Comparison of ENCODE assay signal across 22 mouse cellular contexts in genomic region chr4:136967511-136967910, GRCm38 (mm10). TPM values are rescaled to one million over a fixed set of nuclear protein-coding genes. Genes with fewer than 3 reads are reported as not detected.
A peak's percentile ranks its signal among the peaks of the same experiment; 100 is the strongest.
DNase-seq lines count a peak whose midpoint lies in the region; ATAC-seq and TF ChIP-seq lines count a peak whose summit lies in the region.
"Had no signal": no experiment of that assay in that cellular context is flagged by ENCODE, and none has a peak within 500 bp of the region (broad histone marks: within the 10 kb centered on the region; RNA-seq: fewer than 3 reads in every experiment).

No protein-coding gene starts in this region.

- H3K9ac ChIP-seq in hindbrain, embryonic 12.5 days: 0 out of 2 replicates have a peak overlapping the region, but pooled peaks have one; percentile 13
- no peak overlapping the region for H3K9ac ChIP-seq in hindbrain, postnatal 0 days (replicated peaks; ENCODE audit: low read length)
- H3K9ac ChIP-seq in forebrain, embryonic 15.5 days (replicated peaks): no peak overlapping the region
- H3K9ac ChIP-seq in midbrain, embryonic 13.5 days (replicated peaks): no peak overlapping the region
- H3K9ac ChIP-seq: limb, embryonic 15.5 days; neural tube, embryonic 15.5 days had no signal

- peaks cover 67% of the 10 kb centered on the region for H3K4me1 ChIP-seq in hindbrain, embryonic 12.5 days
- peaks cover 14% of the 10 kb centered on the region for H3K4me1 ChIP-seq in hindbrain, postnatal 0 days (ENCODE audit: insufficient read depth, low read length)
- H3K4me1 ChIP-seq in forebrain, embryonic 15.5 days: peaks cover 32% of the 10 kb centered on the region
- peaks cover 88% of the 10 kb centered on the region for H3K4me1 ChIP-seq in midbrain, embryonic 13.5 days (replicated peaks)

- no peak overlapping the region for H3K4me2 ChIP-seq in hindbrain, embryonic 12.5 days (replicated peaks)
- H3K4me2 ChIP-seq in hindbrain, postnatal 0 days (ENCODE audit: low read depth, low read length): no peak overlapping the region
- H3K4me2 ChIP-seq in forebrain, embryonic 15.5 days (replicated peaks): peak overlapping the region; percentile 22
- H3K4me2 ChIP-seq in midbrain, embryonic 13.5 days (replicated peaks): peak overlapping the region; percentile 15; the same call in 1 of the 2 replicates
- H3K4me2 ChIP-seq: limb, embryonic 15.5 days; neural tube, embryonic 15.5 days had no signal

- no peak overlapping the region for H3K4me3 ChIP-seq in hindbrain, embryonic 12.5 days
- no peak overlapping the region for H3K4me3 ChIP-seq in hindbrain, postnatal 0 days (ENCODE audit: low read length)
- no peak overlapping the region for H3K4me3 ChIP-seq in forebrain, embryonic 15.5 days
- no peak overlapping the region for H3K4me3 ChIP-seq in midbrain, embryonic 13.5 days (replicated peaks)
- H3K4me3 ChIP-seq: limb, embryonic 15.5 days; megakaryocyte, embryonic 14.5 days; myocyte; neural tube, embryonic 15.5 days had no signal

- DNase-seq in hindbrain, postnatal 0 days (ENCODE audit: low spot score): no peak
- peak; percentile 80 for DNase-seq in brain, embryonic 14.5 days (ENCODE audit: low read depth)
- DNase-seq in lung, postnatal 14 days: no peak
- no peak for DNase-seq in ovary, postnatal 10 days (ENCODE audit: low spot score)
- DNase-seq: adrenal gland, postnatal 10 days; cerebellum, adult 11 months; cerebellum, postnatal 10 days; embryo, embryonic 11 days; lung, postnatal 10 days; thymus, postnatal 36 days had no signal

- no peak for TF ChIP-seq CTCF in hindbrain, postnatal 0 days (IDR thresholded peaks at IDR 0.05; ENCODE audit: low read depth)
- TF ChIP-seq CTCF in brain, embryonic 14.5 days (IDR thresholded peaks at IDR 0.05; ENCODE audit: borderline replicate concordance, extremely low read depth, insufficient read depth, insufficient read length): no peak

- no peak for ATAC-seq in hindbrain, embryonic 12.5 days (ENCODE audit: low FRiP score)
- no peak for ATAC-seq in hindbrain, postnatal 0 days
- ATAC-seq in forebrain, embryonic 15.5 days (replicated peaks): peak; percentile 61; the same call in 1 of the 2 replicates
- ATAC-seq in midbrain, embryonic 13.5 days: no peak
- ATAC-seq: activated CD4-positive, CD25-positive, alpha-beta regulatory T cell, adult 4 months; intestine, postnatal 0 days had no signal

- no peaks in the 10 kb centered on the region for H3K9me3 ChIP-seq in hindbrain, embryonic 12.5 days (replicated peaks)
- no peaks in the 10 kb centered on the region for H3K9me3 ChIP-seq in hindbrain, postnatal 0 days (ENCODE audit: low read length)
- H3K9me3 ChIP-seq in forebrain, embryonic 15.5 days: no peaks in the 10 kb centered on the region
- no peaks in the 10 kb centered on the region for H3K9me3 ChIP-seq in midbrain, embryonic 13.5 days
- H3K9me3 ChIP-seq: G1E; limb, embryonic 15.5 days; megakaryocyte, embryonic 14.5 days; neural tube, embryonic 15.5 days had no signal

- H3K27me3 ChIP-seq in hindbrain, embryonic 12.5 days: peaks cover 82% of the 10 kb centered on the region
- 0 out of 2 replicates have a peak, but pooled peaks cover 3% of the 10 kb centered on the region for H3K27me3 ChIP-seq in hindbrain, postnatal 0 days (ENCODE audit: insufficient read depth, low read length)
- peaks cover 14% of the 10 kb centered on the region; the same call in 1 of the 2 replicates for H3K27me3 ChIP-seq in forebrain, embryonic 15.5 days
- H3K27me3 ChIP-seq in midbrain, embryonic 13.5 days: peaks cover 83% of the 10 kb centered on the region

- no peaks in the 10 kb centered on the region for H3K36me3 ChIP-seq in hindbrain, embryonic 12.5 days
- H3K36me3 ChIP-seq in hindbrain, postnatal 0 days (ENCODE audit: insufficient read depth, low read length): no peaks in the 10 kb centered on the region
- H3K36me3 ChIP-seq in forebrain, embryonic 15.5 days: no peaks in the 10 kb centered on the region
- no peaks in the 10 kb centered on the region for H3K36me3 ChIP-seq in midbrain, embryonic 13.5 days
- H3K36me3 ChIP-seq: G1E; limb, embryonic 15.5 days; neural tube, embryonic 15.5 days had no signal

- H3K27ac ChIP-seq in hindbrain, embryonic 12.5 days: 0 out of 2 replicates have a peak overlapping the region, but pooled peaks have one; percentile 35
- H3K27ac ChIP-seq in hindbrain, postnatal 0 days: no peak overlapping the region
- peak overlapping the region; percentile 29 for H3K27ac ChIP-seq in forebrain, embryonic 15.5 days (replicated peaks)
- H3K27ac ChIP-seq in midbrain, embryonic 13.5 days: peak overlapping the region; percentile 80
- H3K27ac ChIP-seq: limb, embryonic 15.5 days had no signal

- 31% methylated on average over 9 of the region's 9 CpGs for WGBS in hindbrain, embryonic 12.5 days
- 12% methylated on average over 9 of the region's 9 CpGs for WGBS in hindbrain, postnatal 0 days
- 25% methylated on average over 9 of the region's 9 CpGs for WGBS in forebrain, embryonic 15.5 days
- WGBS in midbrain, embryonic 13.5 days: 10% methylated on average over 9 of the region's 9 CpGs

- TF ChIP-seq POLR2A in brain, embryonic 14.5 days (IDR thresholded peaks at IDR 0.05; ENCODE audit: borderline replicate concordance, extremely low read depth, insufficient read depth, insufficient read length, poor library complexity, severe bottlenecking): no peak

RNA-seq across cellular contexts. Expression of gene Epha8, which starts 10.9 kb away (rescaled TPM):
- 2.2 and 2.8 TPM in 2 replicates for polyA plus RNA-seq in hindbrain, embryonic 12.5 days (2016; fragmentation: Nextera tagmentation; extraction: Ambion mirVana)
- total RNA-seq in hindbrain, postnatal 0 days (2014; rRNA removed): 52.9 and 59.3 TPM in 2 replicates
- 13.3 and 14.2 TPM in 2 replicates for polyA plus RNA-seq in hindbrain, postnatal 0 days (2015; fragmentation: Nextera tagmentation; extraction: Ambion mirVana)
- polyA plus RNA-seq in brain, embryonic 14.5 days (2012; rRNA removed): 28.5 and 33.9 TPM in 2 replicates
- 4.6 and 5.1 TPM in 2 replicates for polyA plus RNA-seq in forebrain, embryonic 15.5 days (2015; fragmentation: Nextera tagmentation; extraction: Ambion mirVana)
- 11.4 and 16.0 TPM in 2 replicates for polyA plus RNA-seq in midbrain, embryonic 13.5 days (2015; fragmentation: Nextera tagmentation; extraction: Ambion mirVana)
- total RNA-seq: hematopoietic stem cell, adult 5-6 weeks had no signal
- polyA plus RNA-seq: activated CD4-positive, CD25-positive, alpha-beta regulatory T cell, adult 4 months; G1E; heart, embryonic 16.5 days; myocyte had no signal

Comparison
In these comparisons a context has a peak if more than half of its experiments do, and no peak if none do; other contexts are left out.
1. H3K4me2 ChIP-seq: peak in forebrain, embryonic 15.5 days (single experiment) and midbrain, embryonic 13.5 days (single experiment); none in hindbrain, embryonic 12.5 days (single experiment) and hindbrain, postnatal 0 days (single experiment).